Mouse (Mus musculus) C2C12 (cell line): ENCODE measurements around the gene Zranb3. TPM values are rescaled to one million over a fixed set of nuclear protein-coding genes. Genes with fewer than 3 reads are reported as not detected.

Experiments used
- H3K27me3 ChIP-seq: one replicate; pipeline ENCODE4 v1.6.1; 2011; ENCODE audit not compliant: control insufficient read depth, insufficient read depth, insufficient read length
- H3K36me3 ChIP-seq: one replicate; pipeline ENCODE4 v1.6.1; 2011; ENCODE audit not compliant: control insufficient read depth, insufficient read depth
- H3K4me3 ChIP-seq: one replicate; pipeline ENCODE4 v1.5.1; 2011; ENCODE audit warnings: mild to moderate bottlenecking, control low read depth; ENCODE audit not compliant: poor library complexity, insufficient read depth, severe bottlenecking
- H3K79me2 ChIP-seq: one replicate; pipeline ENCODE4 v1.6.1; 2011; ENCODE audit not compliant: control insufficient read depth, insufficient read depth
- H3K79me3 ChIP-seq: one replicate; pipeline ENCODE4 v1.6.1; 2011; ENCODE audit warnings: low read depth, control low read depth
- H3ac ChIP-seq: one replicate; pipeline ENCODE3; 2011; ENCODE audit warnings: low read depth; ENCODE audit not compliant: control insufficient read depth, insufficient read length
- CEBPB ChIP-seq: IDR thresholded peaks from one replicate; pipeline ENCODE4 v1.6.1; 2011; ENCODE audit warnings: low read depth, mild to moderate bottlenecking, control low read depth, moderate library complexity
- CTCF ChIP-seq: IDR thresholded peaks from one replicate; pipeline ENCODE4 v1.5.1; 2011; ENCODE audit not compliant: control insufficient read depth, insufficient read depth, insufficient read length
- FOSL1 ChIP-seq: IDR thresholded peaks from one replicate; pipeline ENCODE4 v1.8.0; 2011; ENCODE audit warnings: mild to moderate bottlenecking, low read length; ENCODE audit not compliant: poor library complexity, insufficient read depth, severe bottlenecking
- MAX ChIP-seq: IDR thresholded peaks from one replicate; pipeline ENCODE4 v1.6.1; 2011; ENCODE audit warnings: mild to moderate bottlenecking, control low read depth
- MYOD1 ChIP-seq: IDR thresholded peaks from one replicate; pipeline ENCODE4 v1.6.1; 2011; ENCODE audit warnings: low read depth; ENCODE audit not compliant: control insufficient read depth, insufficient read length
- MYOG ChIP-seq: IDR thresholded peaks from one replicate; pipeline ENCODE4 v1.6.1; 2011; ENCODE audit not compliant: control insufficient read depth, insufficient read length; ENCODE audit errors: extremely low read depth
- USF1 ChIP-seq: IDR thresholded peaks from one replicate; pipeline ENCODE4 v1.6.1; 2011; ENCODE audit warnings: low read depth, mild to moderate bottlenecking, control low read depth, moderate library complexity
- polyA plus RNA-seq: library from polyadenylated mRNA; unstranded; fragments of >200 nt; fragmentation: generic; extraction: Trizol; gene quantifications from one replicate; pipeline ENCODE4 v1.2.1, GENCODE M21; 2012; ENCODE audit warnings: missing spikeins

Zranb3 gene
- polyA plus RNA-seq, 1 experiment, result 3.1 TPM

DNA sequence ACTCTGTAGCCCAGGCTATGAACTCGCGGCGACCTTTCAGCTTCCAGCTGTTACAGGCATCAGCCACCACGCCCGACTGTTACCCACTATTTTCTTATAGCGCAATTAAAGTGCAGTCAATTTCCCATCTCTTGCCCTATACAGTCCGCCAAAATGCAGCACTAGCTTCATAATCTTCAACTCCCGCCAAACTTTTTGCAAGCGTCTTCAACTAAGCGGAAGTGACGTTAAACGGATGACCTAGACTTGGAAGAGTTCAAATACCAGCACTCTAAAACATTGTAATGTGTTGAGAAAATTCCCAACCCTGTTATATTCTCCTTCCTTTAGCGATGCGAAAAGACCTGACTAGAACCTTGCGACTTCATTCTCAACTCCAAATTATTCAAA lies 601 bp downstream of the Zranb3 start:
- H3K79me3 ChIP-seq, result peaks cover 40% of the 10 kb centered on the region

DNA sequence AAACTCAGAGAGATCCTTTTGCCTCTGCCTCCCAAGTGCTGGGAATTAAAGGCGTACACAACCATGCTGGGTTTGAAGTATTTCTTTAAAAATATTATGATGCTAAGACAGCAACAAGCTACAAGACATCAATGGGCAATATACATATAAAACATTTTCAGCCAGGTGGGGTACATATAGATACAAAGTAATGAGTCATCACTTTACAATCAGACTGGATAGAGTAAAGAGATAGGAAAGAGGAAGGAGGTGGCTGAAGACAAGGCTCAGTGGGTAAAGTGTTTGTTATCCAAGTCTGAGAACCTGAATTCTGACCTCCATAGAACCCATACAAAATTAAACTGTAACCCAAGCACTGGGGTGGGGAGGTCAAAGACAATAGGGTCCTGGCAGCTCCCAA lies 4.5 kb downstream of the Zranb3 start:
- Histone ChIP-seq H3K4me3 (no peak overlapping the region), H3K79me3 (peaks cover under 1% of the 10 kb centered on the region), H3ac (no peak overlapping the region), H3K79me2 (peaks cover 2% of the 10 kb centered on the region), H3K27me3 (no peaks in the 10 kb centered on the region), H3K36me3 (no peaks in the 10 kb centered on the region)
- TF ChIP-seq MYOG (no peak), USF1 (no peak), MYOD1 (no peak), FOSL1 (no peak), CEBPB (no peak), MAX (no peak), CTCF (no peak)

More for the DNA sequence above, 601 bp downstream of the Zranb3 start:
- no peaks in the 10 kb centered on the region for H3K36me3 ChIP-seq
- TF ChIP-seq MYOG, result no peak
- TF ChIP-seq MAX, result no peak
- TF ChIP-seq USF1, result no peak
- TF ChIP-seq MYOD1, result no peak
- no peak for TF ChIP-seq FOSL1
- H3K79me2 ChIP-seq, result peaks cover 41% of the 10 kb centered on the region
- no peaks in the 10 kb centered on the region for H3K27me3 ChIP-seq
- H3K4me3 ChIP-seq, result peak overlapping the region; percentile 43
- H3ac ChIP-seq, result peak overlapping the region; percentile 57

DNA sequence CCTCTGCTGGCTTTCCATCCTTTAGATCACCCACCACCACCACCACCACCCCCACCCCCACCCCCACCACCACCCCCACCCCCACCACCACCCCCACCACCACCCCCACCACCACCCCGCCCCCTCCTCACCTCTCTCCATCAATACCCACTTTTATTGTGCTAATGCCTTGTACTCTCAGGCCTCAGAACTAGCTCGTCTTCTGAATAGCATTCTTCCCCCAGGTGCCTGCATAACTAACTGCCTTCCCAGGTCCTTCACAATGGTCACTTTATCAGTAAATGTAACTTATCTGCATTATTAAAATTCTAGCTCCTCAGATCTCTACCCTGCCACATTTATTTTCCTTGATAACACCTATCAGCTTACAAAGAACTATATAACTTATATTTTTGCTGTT lies 8.2 kb downstream of the Zranb3 start:
- TF ChIP-seq MYOG (no peak), MYOD1 (no peak), CEBPB (no peak), FOSL1 (no peak), MAX (no peak), USF1 (no peak), CTCF (no peak)
- no peaks in the 10 kb centered on the region for H3K36me3 ChIP-seq
- no peak overlapping the region for H3ac ChIP-seq
- H3K79me2 ChIP-seq, result no peaks in the 10 kb centered on the region
- H3K79me3 ChIP-seq, result no peaks in the 10 kb centered on the region
- H3K4me3 ChIP-seq, result no peak overlapping the region
- no peaks in the 10 kb centered on the region for H3K27me3 ChIP-seq

DNA sequence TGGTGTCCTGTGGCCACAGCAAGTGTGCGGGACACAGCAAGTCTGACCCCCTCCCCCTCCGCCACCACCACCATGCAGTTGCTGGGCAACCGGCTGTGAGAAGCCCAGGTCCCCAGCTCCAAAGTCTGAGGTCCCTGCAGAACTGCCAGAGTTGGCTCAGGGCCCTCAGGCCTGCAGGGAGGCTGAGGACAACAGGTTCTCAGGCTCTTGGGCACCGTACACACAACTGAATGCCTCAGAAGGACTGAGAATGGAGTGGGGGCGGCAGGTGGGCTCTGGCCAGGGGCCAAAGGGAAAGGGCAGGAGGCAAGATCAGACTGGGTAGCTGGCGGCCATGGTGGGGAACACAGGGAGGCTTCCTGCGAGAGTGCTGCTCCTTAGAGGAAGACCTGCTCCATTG lies 20.0 kb downstream of the Zranb3 start:
- Histone ChIP-seq H3K27me3 (no peaks in the 10 kb centered on the region), H3ac (no peak overlapping the region), H3K79me2 (no peaks in the 10 kb centered on the region), H3K36me3 (no peaks in the 10 kb centered on the region), H3K79me3 (no peaks in the 10 kb centered on the region), H3K4me3 (no peak overlapping the region)
- TF ChIP-seq FOSL1 (no peak), MYOD1 (no peak), USF1 (no peak), CTCF (no peak), MAX (no peak), CEBPB (no peak), MYOG (no peak)

DNA sequence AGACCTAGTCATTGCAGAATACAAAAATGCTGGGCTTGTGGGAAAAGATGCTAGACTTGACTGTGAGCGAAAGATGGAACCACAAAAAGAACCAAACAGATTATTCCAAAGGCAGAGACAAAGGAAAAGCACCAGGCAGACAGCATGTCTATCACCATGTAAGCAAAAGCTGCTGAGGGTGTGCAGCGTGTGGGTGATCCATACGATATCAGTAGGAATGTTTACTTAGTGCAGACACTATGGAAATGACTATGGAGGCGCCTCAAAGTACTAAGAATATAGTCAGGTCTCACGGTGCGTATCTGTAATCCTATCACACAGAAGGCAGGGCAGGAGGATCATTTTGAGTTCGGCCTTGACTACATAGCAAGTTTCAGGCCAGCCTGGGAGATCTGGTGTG lies 21.0 kb downstream of the Zranb3 start:
- TF ChIP-seq MYOD1, result no peak
- no peak for TF ChIP-seq FOSL1
- no peak for TF ChIP-seq MYOG
- TF ChIP-seq CTCF, result no peak
- TF ChIP-seq USF1, result no peak
- no peak for TF ChIP-seq CEBPB
- no peak for TF ChIP-seq MAX
- Histone ChIP-seq H3K36me3 (no peaks in the 10 kb centered on the region), H3K27me3 (no peaks in the 10 kb centered on the region), H3K79me3 (no peaks in the 10 kb centered on the region), H3K79me2 (no peaks in the 10 kb centered on the region), H3ac (no peak overlapping the region), H3K4me3 (no peak overlapping the region)

DNA sequence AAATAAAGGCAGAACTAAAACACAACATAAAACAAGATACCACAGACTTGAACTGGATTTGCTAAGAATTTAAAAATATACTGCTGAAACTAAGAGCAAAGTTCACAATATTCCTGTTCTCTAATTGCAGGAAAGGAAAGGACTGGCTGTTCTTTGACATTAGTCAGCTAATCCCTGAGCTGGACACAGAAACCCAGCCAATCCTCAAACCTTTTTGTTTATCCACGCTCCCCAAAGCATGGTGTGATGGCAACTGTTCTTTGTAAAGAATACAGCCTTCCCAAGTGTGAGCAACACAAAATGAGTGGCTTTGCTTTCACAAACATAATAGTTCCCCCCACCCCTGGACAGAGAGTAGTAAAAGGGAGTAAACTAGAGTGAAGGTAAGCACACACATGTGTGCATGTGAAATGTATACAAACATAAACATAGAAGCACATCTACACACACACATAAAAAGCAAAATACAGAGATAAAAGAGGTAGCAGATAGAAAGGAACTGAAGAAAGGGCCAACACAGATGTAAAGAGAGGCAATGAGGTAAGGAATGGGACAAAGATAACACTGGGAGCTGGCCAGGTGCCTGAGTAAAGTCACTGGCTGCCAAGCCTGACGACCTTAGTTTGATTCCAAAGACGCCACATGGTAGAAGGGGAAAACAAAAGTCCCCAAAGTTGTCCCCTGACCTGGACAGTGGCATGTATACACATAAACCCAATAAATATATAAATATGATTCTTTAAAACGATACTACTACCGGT lies 21.7 kb downstream of the Zranb3 start:
- Histone ChIP-seq H3K79me3 (no peaks in the 10 kb centered on the region), H3K4me3 (no peak overlapping the region), H3K27me3 (no peaks in the 10 kb centered on the region), H3K79me2 (no peaks in the 10 kb centered on the region), H3K36me3 (no peaks in the 10 kb centered on the region), H3ac (no peak overlapping the region)
- no peak for TF ChIP-seq CEBPB
- no peak for TF ChIP-seq MYOG
- no peak for TF ChIP-seq FOSL1
- no peak for TF ChIP-seq MAX
- no peak for TF ChIP-seq USF1
- TF ChIP-seq CTCF, result no peak
- TF ChIP-seq MYOD1, result no peak
